Mouse (Mus musculus) hindbrain, embryonic 11.5 days (tissue): ENCODE measurements around the gene Rfc1. TPM values are rescaled to one million over a fixed set of nuclear protein-coding genes. Genes with fewer than 3 reads are reported as not detected.

Experiments
- polyA plus RNA-seq: library from polyadenylated mRNA; unstranded; fragments of >200 nt; fragmentation: Nextera tagmentation; extraction: Ambion mirVana; gene quantifications from 2 replicates; pipeline ENCODE4 v1.2.1, GENCODE M21; 2014

Rfc1 gene
- polyA plus RNA-seq, 1 experiment from 2014 or later = 81.1 TPM

Other genes with a start within 250 kb of the Rfc1 start
- 0.10 and 0.22 TPM in 2 replicates for gene Tmem156, start 243.5 kb downstream of the Rfc1 start, polyA plus RNA-seq
- 25.3 and 26.0 TPM in 2 replicates for gene Klhl5, start 228.1 kb downstream of the Rfc1 start, polyA plus RNA-seq
- 13.9 and 14.0 TPM in 2 replicates for gene Wdr19, start 136.0 kb downstream of the Rfc1 start, polyA plus RNA-seq
- 0.11 TPM in 1 of 2 replicates, not detected in the other for gene Klb, start 12.6 kb upstream of the Rfc1 start, polyA plus RNA-seq
- gene Rpl9, start 55.8 kb upstream of the Rfc1 start, polyA plus RNA-seq = 894 and 900 TPM in 2 replicates
- gene Lias, start 55.8 kb upstream of the Rfc1 start, polyA plus RNA-seq = 64.7 and 66.5 TPM in 2 replicates
- gene Ugdh, start 100.3 kb upstream of the Rfc1 start, polyA plus RNA-seq = 69.0 and 70.3 TPM in 2 replicates
- gene Gm43552, start 157.2 kb upstream of the Rfc1 start, polyA plus RNA-seq = 1.3 TPM in 1 of 2 replicates, not detected in the other
- gene Smim14, start 201.5 kb upstream of the Rfc1 start, polyA plus RNA-seq = 109 and 111 TPM in 2 replicates
- gene Ube2k, start 201.6 kb upstream of the Rfc1 start, polyA plus RNA-seq = 147 and 172 TPM in 2 replicates